Mouse (Mus musculus) retina, postnatal 7 days (tissue): ENCODE results near the gene Htr1d.

Source experiments
- DNase-seq: peaks from one replicate; pipeline ENCODE4 v3.0.0-alpha.2; 2012; ENCODE audit warnings: low read depth, low spot score

Htr1d gene

DNA sequence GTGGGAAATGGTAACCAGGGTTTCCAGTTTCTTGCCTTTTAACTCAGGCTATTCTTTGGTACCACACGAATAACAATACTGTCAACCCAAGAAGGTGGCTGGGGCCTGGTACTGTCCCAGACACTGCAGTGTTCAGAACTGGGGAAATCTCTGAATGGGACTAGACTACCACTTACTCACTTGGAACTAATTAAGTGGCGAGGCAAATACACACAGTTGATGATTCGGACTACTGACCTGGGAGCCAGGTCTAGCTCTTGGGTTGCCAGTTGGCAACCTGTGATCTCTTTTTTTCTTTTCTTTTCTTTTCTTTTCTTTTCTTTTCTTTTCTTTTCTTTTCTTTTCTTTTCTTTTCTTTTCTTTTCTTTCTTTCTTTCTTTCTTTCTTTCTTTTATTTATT is 29.0 kb downstream of the Htr1d start:
- DNase-seq: no peak

DNA sequence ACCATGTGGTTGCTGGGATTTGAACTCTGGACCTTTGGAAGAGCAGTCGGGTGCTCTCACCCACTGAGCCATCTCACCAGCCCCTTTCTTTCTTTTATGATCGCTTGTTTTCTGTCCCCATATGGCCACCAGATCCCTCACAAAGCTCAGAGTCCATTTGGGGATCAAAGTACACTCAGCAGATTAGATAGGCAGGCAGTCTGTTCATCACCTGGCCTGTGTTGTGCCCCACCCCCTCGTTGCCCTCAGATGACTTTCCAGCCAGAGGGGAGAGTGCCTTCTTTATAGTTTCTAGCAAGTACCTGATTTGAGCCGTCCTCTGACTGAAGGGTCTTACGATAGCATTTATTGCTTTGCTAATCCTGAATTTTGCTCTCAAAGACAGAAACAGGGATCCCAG is 29.5 kb downstream of the Htr1d start:
- DNase-seq: no peak

- peak; percentile 77 for DNase-seq
Observed at GRCm38 (mm10) chr4:136454850-136455260, 31.5 kb downstream of the Htr1d start.

DNA sequence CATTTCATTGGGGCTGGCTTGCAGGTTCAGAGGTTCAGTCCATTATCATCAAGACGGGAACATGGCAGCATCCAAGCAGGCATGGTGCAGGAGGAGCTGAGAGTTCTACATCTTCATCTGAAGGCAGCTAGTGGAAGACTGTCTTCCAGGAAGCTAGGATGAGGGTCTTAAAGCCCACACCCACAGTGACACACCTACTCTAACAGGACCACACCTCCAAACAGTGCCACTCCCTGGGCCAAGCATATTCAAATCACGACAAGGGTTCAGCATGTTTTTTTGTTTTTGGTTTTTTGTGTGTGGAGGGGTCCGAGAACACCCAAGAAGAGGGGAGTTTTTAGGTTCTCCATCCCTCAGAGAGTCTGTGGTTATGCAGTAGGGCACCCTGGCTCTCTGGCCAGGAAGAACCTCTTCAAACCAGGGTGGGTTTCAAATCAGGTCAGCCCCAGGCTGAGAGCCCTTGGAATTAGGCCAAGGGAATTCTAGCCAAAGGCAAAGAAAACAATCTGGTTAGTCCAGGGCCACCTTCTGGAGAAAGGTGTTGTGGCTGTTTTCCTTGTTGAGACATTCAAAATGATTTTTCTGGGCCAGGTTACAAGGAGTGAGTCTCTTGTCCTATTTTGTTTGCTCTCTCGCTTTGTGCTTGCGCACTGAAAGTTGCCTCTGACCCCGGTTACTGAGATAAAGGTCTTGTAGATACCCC is 33.3 kb downstream of the Htr1d start:
- no peak for DNase-seq

DNA sequence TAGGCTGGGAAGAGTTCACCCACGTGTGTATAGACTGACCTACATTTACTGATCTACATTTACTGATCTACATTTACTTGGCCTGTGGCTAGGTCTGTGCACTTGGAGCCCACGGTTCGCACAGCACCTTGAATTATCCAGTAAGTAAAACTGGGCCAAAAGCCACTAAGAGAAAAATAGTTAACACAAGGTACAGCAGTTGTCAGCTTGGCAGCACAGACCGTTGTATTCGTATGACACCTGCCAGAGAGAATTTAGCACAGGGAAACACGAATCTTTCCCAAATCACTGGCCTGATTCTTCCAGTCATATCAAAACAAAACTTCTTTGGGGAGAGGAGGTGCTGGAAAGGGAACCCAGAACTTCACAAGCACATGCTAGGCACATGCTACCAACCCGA is 35.0 kb downstream of the Htr1d start:
- no peak for DNase-seq

DNA sequence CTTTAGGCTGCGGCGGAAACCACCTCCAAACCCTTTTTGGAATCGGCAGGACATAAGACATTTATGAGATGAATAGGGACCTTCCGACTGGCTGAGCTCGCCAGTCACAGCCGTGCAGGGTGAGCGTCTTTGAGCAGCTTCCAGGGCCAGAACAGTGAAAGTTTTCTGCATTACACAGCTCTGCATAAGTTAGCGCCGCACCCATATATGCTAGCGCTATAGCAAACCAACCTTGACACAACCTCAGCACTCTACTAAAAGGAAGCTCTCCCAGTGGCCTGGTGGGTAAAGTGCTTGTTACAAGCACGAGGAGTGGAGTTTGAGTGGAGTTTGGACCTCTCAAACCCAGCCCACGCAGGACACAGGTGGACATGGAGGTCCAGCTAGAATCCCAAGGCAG is 35.9 kb downstream of the Htr1d start:
- DNase-seq: no peak

- DNase-seq: no peak
Observed at GRCm38 (mm10) chr4:136461206-136461605, 37.9 kb downstream of the Htr1d start.

GRCm38 (mm10) chr4:136461761-136462085 is 38.4 kb downstream of the Htr1d start:
- DNase-seq: no peak

DNA sequence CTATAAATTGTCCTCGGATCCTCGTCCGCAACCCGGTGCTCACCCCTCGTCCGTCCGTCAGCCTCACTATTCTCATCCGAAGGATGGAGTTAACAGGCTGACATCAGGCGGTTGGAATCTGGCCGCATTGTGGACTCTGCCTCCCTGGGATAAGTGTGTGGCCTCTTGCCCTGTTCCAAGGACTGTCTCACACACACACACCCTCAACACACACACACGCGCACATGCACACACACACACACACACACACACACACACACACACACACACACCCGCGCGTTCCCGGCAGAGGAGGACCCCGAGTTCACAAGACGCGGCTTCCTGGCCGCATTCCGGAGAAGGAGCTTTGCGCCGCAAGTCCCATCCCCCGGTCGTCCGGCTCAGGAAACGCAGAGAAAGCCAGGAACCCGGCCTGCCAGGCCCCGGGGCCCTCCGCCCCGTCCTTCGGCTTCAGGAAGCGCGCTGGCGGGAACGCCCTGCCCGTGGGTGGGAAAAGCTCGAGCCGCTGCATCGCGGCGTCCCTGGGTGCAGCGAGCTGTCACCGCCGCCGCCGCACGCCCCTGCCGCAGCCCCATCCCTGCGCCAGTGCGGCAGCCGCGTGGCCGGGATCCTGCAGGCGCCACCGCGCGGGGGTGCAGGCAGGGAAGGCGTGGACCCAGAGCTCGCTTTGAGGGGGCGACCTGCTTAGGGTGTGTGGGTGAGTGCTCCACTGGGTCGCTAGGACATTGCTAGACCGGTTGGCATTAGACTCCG is 38.9 kb downstream of the Htr1d start, which contains the start of gene 6030445D17Rik:
6030445D17Rik (plus strand) TSS at position 165 of the 753 bp plus-strand sequence.
- no peak for DNase-seq

DNA sequence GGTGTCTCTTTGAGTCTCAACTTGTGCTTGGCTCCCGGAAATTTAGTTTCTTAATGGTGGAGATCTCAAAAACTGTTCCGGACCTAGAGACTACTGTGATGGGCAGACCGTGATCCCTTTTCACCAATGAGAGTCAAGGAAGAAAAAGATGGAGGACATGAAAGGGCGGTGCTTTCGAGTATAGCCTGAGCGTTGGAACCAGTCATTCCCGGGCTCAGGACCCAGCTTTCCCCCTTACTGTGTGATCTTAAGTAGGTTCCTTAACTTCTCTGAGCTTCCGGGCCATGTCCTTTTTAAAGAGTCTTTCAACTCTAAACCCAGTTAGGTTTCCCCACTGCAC is 39.5 kb downstream of the Htr1d start:
- no peak for DNase-seq

GRCm38 (mm10) chr4:136463436-136463835 is 40.1 kb downstream of the Htr1d start:
- no peak for DNase-seq

GRCm38 (mm10) chr4:136466226-136466625 is 42.9 kb downstream of the Htr1d start:
- no peak for DNase-seq

GRCm38 (mm10) chr4:136468553-136469327 is 45.4 kb downstream of the Htr1d start:
- no peak for DNase-seq

GRCm38 (mm10) chr4:136469371-136469903 is 46.1 kb downstream of the Htr1d start, which contains the start of gene Luzp1:
Gene Luzp1 (plus strand): TSS chr4:136469761.
- DNase-seq: peak; percentile 84

DNA sequence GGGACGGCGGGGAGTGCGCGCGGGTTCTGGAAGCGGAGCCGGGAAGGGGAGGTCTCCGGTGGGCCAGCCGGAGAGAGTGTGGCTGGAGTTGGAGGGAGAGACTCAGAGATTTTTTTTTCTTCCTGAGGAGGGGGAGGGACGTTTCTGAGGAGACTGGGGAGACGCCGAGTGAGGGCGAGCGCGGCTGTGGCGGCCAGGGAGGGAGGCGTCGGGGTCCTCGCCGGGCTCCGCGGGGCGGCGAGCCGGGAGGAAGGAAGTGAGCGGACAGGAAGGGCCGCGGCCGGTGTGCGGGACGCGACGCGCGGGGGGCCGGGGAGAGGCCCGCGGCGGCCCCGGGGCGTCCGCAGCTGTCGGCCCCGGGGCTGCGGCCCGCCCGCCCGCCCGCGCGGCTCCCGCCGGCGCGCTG is 46.6 kb downstream of the Htr1d start:
- DNase-seq: no peak

DNA sequence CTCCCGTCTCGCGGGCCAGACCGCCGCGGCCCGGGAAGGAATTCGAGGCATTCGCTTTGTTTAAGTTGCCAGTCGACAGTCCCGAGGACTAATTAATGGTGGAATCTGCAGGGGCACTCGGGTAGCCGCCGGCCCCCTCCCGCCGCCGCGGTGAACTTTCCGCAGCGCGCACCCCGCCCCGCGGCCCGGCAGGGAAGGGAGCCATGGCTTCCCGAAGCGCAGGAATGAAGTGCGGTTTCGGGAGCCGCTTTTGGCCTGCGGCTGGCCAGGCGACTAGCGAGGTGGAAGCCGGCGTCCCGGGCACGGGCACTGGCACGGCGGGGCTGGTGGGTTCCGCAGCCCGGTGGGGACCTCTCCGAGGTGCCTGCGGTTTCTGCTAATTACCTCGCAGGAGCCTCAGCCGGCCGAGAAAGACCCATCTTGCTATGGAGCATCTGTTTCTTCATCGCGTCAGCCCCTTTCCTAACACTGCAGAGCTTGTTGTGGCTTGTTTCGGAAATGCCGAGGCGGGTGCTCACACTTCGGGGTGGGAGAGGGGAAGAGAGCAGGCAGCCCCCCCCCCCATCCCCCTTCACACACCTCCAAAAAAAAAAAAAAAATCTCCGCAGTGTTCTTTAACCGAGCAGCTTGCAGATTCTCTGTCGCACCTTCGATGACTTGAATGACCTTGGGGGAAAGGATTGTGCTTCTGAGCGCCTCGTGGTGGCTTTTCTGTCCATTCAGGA is 47.2 kb downstream of the Htr1d start:
- no peak for DNase-seq

DNA sequence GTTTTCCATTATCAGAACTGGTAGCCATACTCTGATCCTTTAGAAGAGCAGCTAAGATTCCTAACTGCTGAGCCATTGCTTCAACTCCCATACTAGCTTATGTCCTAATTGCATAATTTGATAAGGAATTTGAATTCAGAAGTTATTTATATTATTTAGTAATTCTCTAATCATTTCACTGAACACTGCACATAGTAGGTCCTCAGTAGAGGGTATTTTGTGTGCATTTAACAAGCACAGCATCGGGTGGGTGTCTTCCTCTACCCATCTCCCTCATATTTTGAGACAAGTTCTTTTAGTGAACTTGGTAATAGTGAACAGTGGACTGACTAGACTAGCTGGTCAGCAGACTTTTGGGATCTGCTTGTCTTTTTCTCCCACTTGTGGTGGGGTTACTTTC is 53.4 kb downstream of the Htr1d start:
- DNase-seq: no peak

DNA sequence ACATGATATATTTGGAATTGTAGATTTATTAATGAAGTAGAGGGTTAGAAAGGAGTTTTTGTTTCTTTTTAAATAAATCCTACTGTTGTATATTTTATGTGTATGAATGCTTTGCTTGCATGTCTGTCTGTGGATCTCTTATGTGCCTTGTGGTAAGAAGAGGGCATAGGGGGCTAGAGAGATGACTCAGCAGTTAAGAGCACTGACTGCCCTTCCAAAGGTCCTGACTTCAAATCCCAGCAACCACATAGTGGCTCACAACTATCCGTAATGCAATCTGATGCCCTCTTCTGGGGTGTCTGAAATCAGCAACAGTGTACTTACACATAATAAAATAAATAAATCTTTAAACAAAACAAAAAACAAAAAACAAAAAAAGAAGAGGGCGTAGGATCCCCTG is 63.2 kb downstream of the Htr1d start:
- no peak for DNase-seq
